Mouse (Mus musculus): ENCODE measurements at regions not wholly inside any gene's neighbourhood (a gene's known extent, or its start where the extent isn't known, plus 50 kb on each side); places are given as distances from the start of the nearest gene placed in this dataset.

- DNase-seq (ENCODE audit: low spot score in 2 of 2): no peak
- intact Hi-C loops (cut with DNase I): no loop called here
These were observed 372.1 kb upstream of the Pmfbp1 start for GRCm38 (mm10) chr8:109121776-109122175.

DNA sequence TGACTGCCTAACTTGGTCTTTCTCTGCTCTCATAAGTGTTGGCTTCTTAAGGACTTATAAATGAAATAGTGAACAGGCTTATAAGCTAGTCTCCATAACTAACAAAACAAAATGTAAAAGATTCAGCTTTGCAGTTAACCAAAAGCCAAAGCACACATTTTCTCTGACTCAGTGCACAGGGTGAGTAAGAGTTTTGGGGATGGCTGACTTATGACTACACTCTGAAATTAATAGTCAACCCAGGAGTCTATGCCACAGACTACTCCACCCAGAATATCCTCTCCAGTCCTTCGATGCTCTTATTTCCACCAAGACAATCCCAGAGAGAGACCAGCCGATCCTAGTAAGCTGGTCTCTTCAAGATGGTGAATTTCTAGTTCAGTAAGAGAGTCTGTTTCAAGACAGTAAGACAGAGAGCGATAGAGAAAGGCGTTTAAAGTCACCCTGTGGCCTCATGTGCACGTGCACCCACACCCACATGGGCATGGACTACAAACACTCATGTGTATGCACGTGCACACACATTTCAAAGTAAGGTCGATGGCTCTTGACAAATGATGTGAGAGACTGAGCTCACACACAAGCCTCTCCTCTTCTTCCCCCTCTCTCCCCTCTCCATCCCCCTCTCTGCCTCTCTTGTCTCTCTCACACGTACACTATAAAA, 351.2 kb upstream of the Pmfbp1 start:
- DNase-seq (ENCODE audit: low spot score in 2 of 2): no peak
- intact Hi-C loops (cut with DNase I): no loop called here

- DNase-seq (ENCODE audit: low spot score in 2 of 2): no peak
- intact Hi-C loops (cut with DNase I): no loop called here
These were observed 342.1 kb upstream of the Pmfbp1 start for GRCm38 (mm10) chr8:109151711-109152110.

DNA sequence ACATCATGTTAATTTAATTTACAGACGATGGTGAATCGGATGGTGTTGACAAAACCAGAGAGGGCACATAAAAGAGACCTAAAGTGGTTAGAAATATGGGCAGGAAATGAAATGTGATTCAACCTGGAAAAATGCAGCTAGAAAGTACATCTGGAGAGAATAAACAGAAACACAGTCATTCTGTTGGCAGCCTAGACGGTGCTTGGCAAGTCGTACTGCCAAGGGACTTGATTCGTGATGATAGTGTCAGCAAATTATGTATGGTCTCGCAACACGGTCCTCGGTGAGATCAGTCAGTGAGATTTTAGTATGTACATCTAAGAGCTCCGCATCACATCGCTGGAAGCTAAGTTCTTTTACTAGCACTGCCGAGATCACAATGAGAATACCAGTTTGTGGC, 338.3 kb upstream of the Pmfbp1 start:
- DNase-seq (ENCODE audit: low spot score in 2 of 2): peak in 1 of 2 experiments; percentile 1
- intact Hi-C loops (cut with DNase I): no loop called here

DNA sequence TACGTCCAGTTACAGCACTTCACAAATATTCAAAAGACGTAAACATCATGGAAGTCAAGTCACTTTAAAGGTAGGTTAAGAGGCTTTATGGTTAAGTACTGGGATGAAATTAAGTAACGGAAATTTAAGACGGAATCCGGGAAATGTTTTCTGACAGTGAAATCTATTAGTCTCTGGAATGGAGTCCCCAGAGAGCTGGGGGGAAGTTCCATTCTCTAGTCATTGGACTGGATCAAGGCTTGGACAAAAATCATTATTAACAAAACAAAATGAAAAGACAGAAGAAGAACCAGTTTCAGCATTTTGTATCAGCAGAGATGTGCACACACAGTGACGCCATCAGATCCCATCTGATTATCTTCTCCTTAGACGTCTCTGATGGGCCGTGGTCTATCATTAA, 337.8 kb upstream of the Pmfbp1 start:
- no peak for DNase-seq (ENCODE audit: low spot score in 2 of 2)
- intact Hi-C loops (cut with DNase I): no loop called here

GRCm38 (mm10) chr8:109172701-109173100, 321.1 kb upstream of the Pmfbp1 start:
- intact Hi-C loops (cut with DNase I): no loop called here
- peak in 1 of 2 experiments; percentile 5 for DNase-seq (ENCODE audit: low spot score in 2 of 2)

- DNase-seq (ENCODE audit: low spot score in 2 of 2): peak; percentile 60 to 74
- intact Hi-C loops (cut with DNase I): loop anchor here (5.0 to 10.0 kb wide), 2 partner anchors 298 to 391 kb away; no protein-coding TSS in a partner anchor
These were observed 308.1 kb upstream of the Pmfbp1 start for GRCm38 (mm10) chr8:109185558-109186198.

GRCm38 (mm10) chr8:109187617-109188016, 306.2 kb upstream of the Pmfbp1 start:
- intact Hi-C loops (cut with DNase I): loop anchor here (5.0 to 10.0 kb wide), 2 partner anchors 300 to 393 kb away; no protein-coding TSS in a partner anchor
- DNase-seq (ENCODE audit: low spot score in 2 of 2): peak in 1 of 2 experiments; percentile 1

GRCm38 (mm10) chr8:109214247-109214646, 279.6 kb upstream of the Pmfbp1 start:
- intact Hi-C loops (cut with DNase I): no loop called here

GRCm38 (mm10) chr8:109216318-109216717, 277.5 kb upstream of the Pmfbp1 start:
- DNase-seq (ENCODE audit: low spot score in 2 of 2): no peak
- intact Hi-C loops (cut with DNase I): no loop called here

More at GRCm38 (mm10) chr8:109214247-109214646, 279.6 kb upstream of the Pmfbp1 start:
- no peak for DNase-seq (ENCODE audit: low spot score in 2 of 2)

DNA sequence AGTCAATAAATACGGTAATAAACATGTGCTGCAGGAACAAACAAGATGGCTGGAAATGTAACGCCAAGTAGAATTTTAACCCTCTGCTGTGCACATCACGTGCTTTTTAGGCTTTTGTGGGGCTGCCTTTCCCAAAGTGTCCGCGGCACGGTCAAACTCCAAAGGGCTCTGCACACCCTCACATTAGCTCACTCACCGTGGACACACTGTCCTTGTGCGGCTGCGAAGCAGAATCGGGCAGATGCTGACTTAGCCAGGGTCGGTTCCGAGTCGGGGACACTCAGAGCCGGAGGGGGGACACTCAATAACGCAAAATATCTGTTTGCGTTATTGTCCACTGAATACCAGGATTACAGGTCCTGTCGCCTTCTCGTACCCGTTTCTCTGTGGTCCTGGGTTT, 276.5 kb upstream of the Pmfbp1 start:
- no peak for DNase-seq (ENCODE audit: low spot score in 2 of 2)
- intact Hi-C loops (cut with DNase I): no loop called here

DNA sequence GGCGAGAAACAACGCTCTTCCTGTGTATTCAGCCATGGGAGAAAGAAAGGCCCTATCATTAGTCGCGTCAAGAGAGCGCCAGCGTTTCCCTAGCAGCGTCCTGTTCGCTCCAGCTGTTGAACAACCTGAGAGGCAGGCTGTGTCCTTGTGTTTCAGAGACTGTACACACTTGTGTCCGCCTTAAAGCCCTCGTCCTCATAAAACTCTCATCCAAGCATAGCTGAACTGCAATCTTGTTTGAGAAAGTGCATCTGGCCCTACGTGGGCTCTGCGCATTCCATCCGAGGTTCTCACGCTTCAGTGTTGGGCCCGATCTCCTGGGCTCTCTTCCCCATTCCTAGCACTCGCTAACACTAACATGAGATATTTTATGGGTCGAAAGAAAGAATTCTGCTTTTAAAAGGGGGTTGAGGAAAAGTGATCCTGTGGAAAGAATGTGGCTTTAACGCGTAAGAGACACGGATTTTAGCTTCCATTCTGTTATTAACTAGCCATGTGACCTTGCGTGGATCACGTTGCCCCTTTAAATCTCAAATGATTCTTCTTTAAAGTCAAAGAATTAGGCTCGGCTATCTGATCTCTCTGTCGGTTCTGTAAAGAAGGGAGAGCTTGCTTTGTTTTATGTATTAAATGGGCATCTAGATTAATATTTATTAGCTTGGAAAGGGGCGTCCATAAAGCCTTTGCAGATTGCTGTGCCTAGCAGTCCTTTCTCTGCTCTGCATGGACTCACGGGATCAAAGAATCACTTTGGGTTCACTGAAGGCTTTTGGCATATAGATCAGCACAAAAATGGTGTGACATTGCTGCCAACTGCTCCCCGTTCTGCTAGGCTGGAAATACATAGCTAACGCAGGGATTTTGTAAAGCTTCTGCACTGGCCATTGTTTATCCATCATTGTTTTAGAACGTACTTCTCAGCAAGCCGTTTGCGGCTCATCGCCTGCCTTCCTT, 261.3 kb upstream of the Pmfbp1 start:
- intact Hi-C loops (cut with DNase I): no loop called here
- DNase-seq (ENCODE audit: low spot score in 2 of 2): peak in 1 of 2 experiments; percentile 5

DNA sequence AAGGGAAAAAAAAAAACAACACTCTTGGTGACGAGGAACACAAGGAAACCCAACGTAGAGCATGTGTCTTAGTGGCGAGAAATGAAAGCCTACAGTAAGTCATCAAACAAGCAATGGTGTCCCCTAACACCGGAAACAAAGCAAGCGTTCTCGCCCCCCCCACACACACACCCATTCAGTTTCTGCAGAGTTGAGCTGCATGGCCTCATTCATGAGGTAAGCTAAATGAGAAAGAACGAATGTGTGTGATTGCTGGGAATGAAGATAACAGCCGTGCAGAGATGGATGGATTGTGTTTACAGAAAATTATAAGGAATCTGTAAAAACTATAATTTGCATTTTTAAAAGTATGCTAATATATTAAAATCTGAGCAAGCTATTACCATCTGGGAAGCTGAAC, 248.3 kb upstream of the Pmfbp1 start:
- intact Hi-C loops (cut with DNase I): loop anchor here (10.0 kb wide), 1 partner anchor 541 kb away; no protein-coding TSS in a partner anchor
- no peak for DNase-seq (ENCODE audit: low spot score in 2 of 2)

- intact Hi-C loops (cut with DNase I): loop anchor here (10.0 kb wide), 1 partner anchor 543 kb away; no protein-coding TSS in a partner anchor
- peak; percentile 51 to 70 for DNase-seq (ENCODE audit: low spot score in 2 of 2)
These were observed 246.0 kb upstream of the Pmfbp1 start for GRCm38 (mm10) chr8:109247875-109248274.

DNA sequence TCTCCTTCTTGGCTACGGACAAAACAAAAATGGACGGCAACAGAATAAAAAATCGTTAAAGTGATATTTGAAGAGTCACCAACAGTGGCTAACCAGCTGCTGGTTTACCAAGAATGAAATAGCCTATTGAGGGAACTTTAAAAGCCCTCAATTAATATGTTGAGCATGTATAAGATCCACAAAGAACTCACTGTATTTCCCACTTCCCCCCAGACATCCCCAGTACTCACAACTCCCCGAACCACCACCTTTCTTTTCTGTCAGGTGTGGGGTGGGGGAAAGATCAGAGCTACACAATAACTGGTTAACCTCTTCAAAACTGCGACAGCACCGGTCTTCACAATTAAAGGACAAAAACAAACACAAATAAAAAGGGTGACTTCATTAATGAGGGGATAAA, 245.5 kb upstream of the Pmfbp1 start:
- DNase-seq (ENCODE audit: low spot score in 2 of 2): no peak
- intact Hi-C loops (cut with DNase I): loop anchor here (10.0 kb wide), 1 partner anchor 544 kb away; no protein-coding TSS in a partner anchor

DNA sequence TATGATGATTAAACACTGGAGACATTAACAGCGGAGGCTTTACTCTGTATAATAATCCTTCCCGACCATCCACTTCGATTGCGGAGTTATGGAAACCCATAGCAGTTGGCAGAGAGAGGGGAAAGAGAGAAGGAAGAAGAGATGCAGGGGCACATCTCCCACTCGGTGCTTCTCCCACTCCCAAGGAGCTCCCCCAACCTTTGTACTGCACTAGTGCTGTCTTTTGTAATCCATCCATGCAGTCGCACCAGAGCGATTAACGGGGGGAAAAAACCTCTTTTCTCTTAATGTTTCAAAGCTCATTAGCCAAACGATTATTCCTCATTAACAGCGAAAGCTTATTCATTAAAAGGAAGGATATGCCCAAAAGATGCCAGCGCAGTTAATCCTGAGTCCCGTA, 244.6 kb upstream of the Pmfbp1 start:
- DNase-seq (ENCODE audit: low spot score in 2 of 2): peak; percentile 2 to 4
- intact Hi-C loops (cut with DNase I): loop anchor here (10.0 kb wide), 1 partner anchor 544 kb away; no protein-coding TSS in a partner anchor

DNA sequence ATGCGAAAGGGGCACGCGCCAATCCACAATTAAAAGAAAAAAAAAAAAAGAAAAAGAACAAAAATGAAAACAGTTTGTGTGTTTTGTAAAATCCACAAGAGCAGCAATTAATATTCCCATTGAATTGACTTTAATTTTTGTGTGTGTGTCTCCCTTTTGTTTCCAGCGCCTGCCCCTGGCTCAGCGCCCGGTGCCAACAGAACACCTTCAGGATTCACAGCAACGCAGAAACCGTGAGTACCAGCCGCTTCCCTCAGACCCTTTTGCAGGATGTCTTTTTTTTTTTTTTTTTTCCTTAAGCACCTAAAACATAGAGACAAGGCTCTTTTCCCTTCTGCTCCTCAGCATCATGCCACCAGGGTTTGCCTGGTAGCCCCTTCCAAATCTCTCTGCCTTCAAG, 244.1 kb upstream of the Pmfbp1 start:
- DNase-seq (ENCODE audit: low spot score in 2 of 2): peak; percentile 7 to 11
- intact Hi-C loops (cut with DNase I): loop anchor here (2.0 to 10.0 kb wide), 3 partner anchors 103 to 545 kb away; no protein-coding TSS in a partner anchor

GRCm38 (mm10) chr8:109250551-109250950, 243.3 kb upstream of the Pmfbp1 start:
- intact Hi-C loops (cut with DNase I): loop anchor here (2.0 to 5.0 kb wide), 2 partner anchors 102 to 167 kb away; no protein-coding TSS in a partner anchor

GRCm38 (mm10) chr8:109251360-109251798, 242.4 kb upstream of the Pmfbp1 start:
- intact Hi-C loops (cut with DNase I): loop anchor here (2.0 to 5.0 kb wide), 2 partner anchors 101 to 166 kb away; no protein-coding TSS in a partner anchor
- peak; percentile 50 to 54 for DNase-seq (ENCODE audit: low spot score in 2 of 2)

More at GRCm38 (mm10) chr8:109250551-109250950, 243.3 kb upstream of the Pmfbp1 start:
- DNase-seq (ENCODE audit: low spot score in 2 of 2): peak in 1 of 2 experiments; percentile 6

Data from left cerebral cortex, postnatal 14 days (tissue).